In genomic region chr7:99500201-99500600, GRCm38 (mm10) we compare ENCODE assay signal across 8 mouse cellular contexts. TPM values are rescaled to one million over a fixed set of nuclear protein-coding genes. Genes with fewer than 3 reads are reported as not detected.
DNase-seq lines count a peak whose midpoint lies in the region; ATAC-seq lines count a peak whose summit lies in the region.

No protein-coding gene starts in this region.

- H3K4me2 ChIP-seq in embryonic facial prominence, embryonic 15.5 days (replicated peaks) = no peak overlapping the region
- no peak overlapping the region for H3K4me2 ChIP-seq in limb, embryonic 12.5 days
- no peak overlapping the region for H3K4me2 ChIP-seq in midbrain, embryonic 15.5 days

- H3K4me1 ChIP-seq in embryonic facial prominence, embryonic 15.5 days = no peaks in the 10 kb centered on the region
- H3K4me1 ChIP-seq in limb, embryonic 12.5 days (replicated peaks) = 0 out of 2 replicates have a peak, but pooled peaks cover 2% of the 10 kb centered on the region
- H3K4me1 ChIP-seq in midbrain, embryonic 15.5 days = no peaks in the 10 kb centered on the region

- no peaks in the 10 kb centered on the region for H3K36me3 ChIP-seq in embryonic facial prominence, embryonic 15.5 days
- H3K36me3 ChIP-seq in limb, embryonic 12.5 days = no peaks in the 10 kb centered on the region
- no peaks in the 10 kb centered on the region for H3K36me3 ChIP-seq in midbrain, embryonic 15.5 days (replicated peaks)

- DNase-seq in A20 (ENCODE audit: low read depth, low spot score) = peak; percentile 64
- DNase-seq in adrenal gland, postnatal 4 days (ENCODE audit: low spot score in 2 of 2) = peak; percentile 47 to 56
- peak; percentile 56 to 74 for DNase-seq in heart, adult 9 months (ENCODE audit: low spot score in 2 of 2)
- peak; percentile 63 to 85 for DNase-seq in kidney, adult 8-10 months
- DNase-seq in spleen, postnatal 10 days (ENCODE audit: low spot score in 2 of 2) = peak; percentile 69 to 91

- H3K27me3 ChIP-seq in embryonic facial prominence, embryonic 15.5 days = no peaks in the 10 kb centered on the region
- H3K27me3 ChIP-seq in limb, embryonic 12.5 days = no peaks in the 10 kb centered on the region
- H3K27me3 ChIP-seq in midbrain, embryonic 15.5 days (replicated peaks) = no peaks in the 10 kb centered on the region

- 3% methylated on average over 8 of the region's 8 CpGs for WGBS in embryonic facial prominence, embryonic 15.5 days
- WGBS in limb, embryonic 12.5 days = 3% methylated on average over 8 of the region's 8 CpGs
- WGBS in midbrain, embryonic 15.5 days = 5% methylated on average over 8 of the region's 8 CpGs

- no peak overlapping the region for H3K27ac ChIP-seq in embryonic facial prominence, embryonic 15.5 days (replicated peaks)
- H3K27ac ChIP-seq in limb, embryonic 12.5 days = no peak overlapping the region
- no peak overlapping the region for H3K27ac ChIP-seq in midbrain, embryonic 15.5 days

- H3K9me3 ChIP-seq in embryonic facial prominence, embryonic 15.5 days (replicated peaks) = no peaks in the 10 kb centered on the region
- H3K9me3 ChIP-seq in limb, embryonic 12.5 days = no peaks in the 10 kb centered on the region
- no peaks in the 10 kb centered on the region for H3K9me3 ChIP-seq in midbrain, embryonic 15.5 days

- H3K4me3 ChIP-seq in embryonic facial prominence, embryonic 15.5 days (replicated peaks) = no peak overlapping the region
- no peak overlapping the region for H3K4me3 ChIP-seq in limb, embryonic 12.5 days (replicated peaks)
- no peak overlapping the region for H3K4me3 ChIP-seq in midbrain, embryonic 15.5 days

- no peak overlapping the region for H3K9ac ChIP-seq in embryonic facial prominence, embryonic 15.5 days
- no peak overlapping the region for H3K9ac ChIP-seq in limb, embryonic 12.5 days (replicated peaks)
- no peak overlapping the region for H3K9ac ChIP-seq in midbrain, embryonic 15.5 days

- peak; percentile 43 for ATAC-seq in embryonic facial prominence, embryonic 15.5 days (ENCODE audit: insufficient number of reproducible peaks, low FRiP score, low TSS enrichment, low read depth)
- ATAC-seq in limb, embryonic 12.5 days (ENCODE audit: insufficient number of reproducible peaks, insufficient read depth, low FRiP score, low TSS enrichment, low read depth) = peak; percentile 68
- ATAC-seq in midbrain, embryonic 15.5 days (replicated peaks) = peak; percentile 84

RNA-seq across cellular contexts. Expression of gene Rps3, which starts 16.7 kb away (rescaled TPM):
- total RNA-seq in adrenal gland, postnatal 4 days (2021) = 100 to 1,000 TPM; 720 TPM
- polyA plus RNA-seq in embryonic facial prominence, embryonic 15.5 days (2015; fragmentation: Nextera tagmentation; extraction: Ambion mirVana) = 746 and 790 TPM in 2 replicates
- 746 and 757 TPM in 2 replicates for polyA plus RNA-seq in limb, embryonic 12.5 days (2016; fragmentation: Nextera tagmentation; extraction: Ambion mirVana)
- polyA plus RNA-seq in midbrain, embryonic 15.5 days (2015; fragmentation: Nextera tagmentation; extraction: Ambion mirVana) = 382 and 405 TPM in 2 replicates

RNA-seq across cellular contexts. Expression of gene Klhl35, which starts 34.4 kb away (rescaled TPM):
- 1 to 10 TPM; 2.1 to 3.6 TPM for total RNA-seq in adrenal gland, postnatal 4 days (2021)
- polyA plus RNA-seq in embryonic facial prominence, embryonic 15.5 days (2015; fragmentation: Nextera tagmentation; extraction: Ambion mirVana) = 0.96 and 1.4 TPM in 2 replicates
- 1.2 and 1.7 TPM in 2 replicates for polyA plus RNA-seq in limb, embryonic 12.5 days (2016; fragmentation: Nextera tagmentation; extraction: Ambion mirVana)
- polyA plus RNA-seq in midbrain, embryonic 15.5 days (2015; fragmentation: Nextera tagmentation; extraction: Ambion mirVana) = 7.1 and 7.5 TPM in 2 replicates

RNA-seq across cellular contexts. Expression of gene Arrb1, which starts 35.1 kb away (rescaled TPM):
- 10 to 100 TPM; 74.9 to 76.9 TPM for total RNA-seq in adrenal gland, postnatal 4 days (2021)
- 5.5 and 7.2 TPM in 2 replicates for polyA plus RNA-seq in embryonic facial prominence, embryonic 15.5 days (2015; fragmentation: Nextera tagmentation; extraction: Ambion mirVana)
- polyA plus RNA-seq in limb, embryonic 12.5 days (2016; fragmentation: Nextera tagmentation; extraction: Ambion mirVana) = 8.1 and 8.4 TPM in 2 replicates
- polyA plus RNA-seq in midbrain, embryonic 15.5 days (2015; fragmentation: Nextera tagmentation; extraction: Ambion mirVana) = 20.1 and 20.3 TPM in 2 replicates
